Mouse (Mus musculus) hindlimb bud, embryonic 11.5 days (tissue): ENCODE data around the gene Il23r.

ENCODE experiments used
- DNase-seq: peaks from one replicate; pipeline ENCODE4 v3.0.0-alpha.2; 2012; ENCODE audit warnings: low read depth, low spot score; ENCODE audit errors: extremely low spot score

The Il23r gene

GRCm38 (mm10) chr6:67434755-67435452 lies 56.8 kb downstream of the Il23r start:
- no peak for DNase-seq

GRCm38 (mm10) chr6:67431808-67432207 lies 59.8 kb downstream of the Il23r start:
- no peak for DNase-seq

DNA sequence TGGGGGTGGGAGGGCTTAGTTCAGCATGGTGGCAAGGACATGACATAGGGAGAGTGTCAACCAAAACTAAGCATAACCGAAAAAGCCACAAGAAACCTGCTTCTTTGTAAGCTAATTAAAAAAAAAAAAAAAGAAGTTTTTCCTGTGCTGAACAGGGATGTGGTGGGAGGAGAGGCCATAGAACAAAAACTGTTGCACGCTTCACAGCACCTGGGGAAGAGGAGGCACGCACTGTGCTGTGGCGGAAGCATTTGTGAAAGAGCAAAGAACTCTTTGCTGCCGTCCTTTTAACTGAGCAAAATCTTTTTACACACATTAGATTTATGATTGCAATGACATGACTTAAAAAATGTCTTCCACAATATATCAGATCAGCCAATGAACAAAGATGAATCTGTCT lies 69.9 kb downstream of the Il23r start:
- no peak for DNase-seq

DNA sequence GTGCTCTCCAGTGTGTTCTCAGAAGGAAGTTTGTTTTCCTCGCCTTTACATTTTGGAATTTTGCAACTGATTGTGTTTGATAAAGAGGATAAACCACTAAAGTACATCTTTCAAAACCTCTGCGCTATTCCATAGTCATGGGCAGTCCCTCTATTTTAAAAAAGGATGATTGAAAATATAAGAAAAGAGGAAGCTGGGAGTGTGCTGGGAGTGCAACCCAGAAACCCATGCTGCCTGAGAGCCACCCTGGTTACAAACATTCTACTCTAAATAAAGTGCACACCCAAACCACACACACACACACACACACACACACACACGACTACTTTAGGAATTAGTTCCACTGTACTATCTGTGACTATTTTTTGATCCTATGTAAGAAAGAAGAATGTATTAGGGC lies 75.1 kb downstream of the Il23r start:
- no peak for DNase-seq

DNA sequence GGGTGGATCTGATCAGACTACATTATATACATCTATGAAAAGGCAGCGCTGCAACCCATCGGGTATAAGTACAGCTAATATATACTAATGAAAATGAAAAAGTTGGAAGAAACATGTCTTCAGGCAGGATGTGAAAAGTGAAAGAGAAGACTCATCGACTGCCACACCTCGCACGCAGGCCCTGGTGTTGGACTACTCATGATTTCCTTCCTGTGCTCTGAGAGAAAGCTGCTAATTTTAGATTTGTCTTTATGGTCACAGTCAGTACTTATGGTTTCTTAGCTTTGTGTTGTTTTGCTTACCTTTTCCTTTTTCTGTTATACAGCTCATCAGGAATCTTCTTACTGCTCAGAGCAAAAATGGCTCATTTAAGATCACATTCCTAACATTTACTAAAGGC lies 76.4 kb downstream of the Il23r start:
- no peak for DNase-seq

DNA sequence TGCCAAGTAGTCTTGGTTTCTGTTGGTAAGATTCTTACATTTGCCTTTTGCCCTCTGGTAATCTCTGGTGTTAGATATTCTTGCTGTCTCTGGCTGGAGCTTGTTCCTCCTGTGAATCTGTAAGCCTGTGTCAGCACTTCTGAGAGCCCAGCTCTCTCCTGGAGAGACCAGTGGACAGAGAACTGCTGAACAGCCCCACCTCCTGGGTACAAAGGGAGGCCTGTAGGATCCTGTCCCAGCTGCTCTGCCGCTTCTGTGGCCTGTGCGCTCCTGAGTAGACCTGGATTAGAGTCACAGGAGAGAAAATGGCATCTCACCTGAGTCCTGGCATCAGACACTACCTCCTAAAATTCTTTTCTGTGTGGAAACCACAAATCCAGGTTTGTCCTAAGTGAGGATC lies 78.3 kb downstream of the Il23r start:
- DNase-seq = no peak

- no peak for DNase-seq
Observed at GRCm38 (mm10) chr6:67405281-67405682, 86.4 kb downstream of the Il23r start.

DNA sequence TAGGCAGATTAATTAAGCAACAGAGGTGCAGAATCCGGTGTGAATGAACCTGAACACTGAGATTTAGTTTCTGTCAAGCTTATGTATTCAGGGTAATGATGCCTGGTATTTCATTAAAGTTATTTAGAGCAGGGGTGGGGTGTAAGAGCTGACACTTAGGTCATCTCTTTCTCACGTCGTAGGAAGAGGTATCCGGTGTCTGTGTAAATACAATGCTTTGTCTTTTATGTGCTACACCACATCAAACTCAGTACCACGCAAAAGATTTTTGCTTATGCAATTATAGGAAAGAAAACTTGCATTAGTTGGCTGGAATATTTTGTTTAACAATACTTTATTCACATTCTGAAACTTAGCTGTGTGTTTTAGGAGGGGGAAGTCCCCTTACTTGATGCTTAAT lies 92.1 kb downstream of the Il23r start:
- DNase-seq = no peak

DNA sequence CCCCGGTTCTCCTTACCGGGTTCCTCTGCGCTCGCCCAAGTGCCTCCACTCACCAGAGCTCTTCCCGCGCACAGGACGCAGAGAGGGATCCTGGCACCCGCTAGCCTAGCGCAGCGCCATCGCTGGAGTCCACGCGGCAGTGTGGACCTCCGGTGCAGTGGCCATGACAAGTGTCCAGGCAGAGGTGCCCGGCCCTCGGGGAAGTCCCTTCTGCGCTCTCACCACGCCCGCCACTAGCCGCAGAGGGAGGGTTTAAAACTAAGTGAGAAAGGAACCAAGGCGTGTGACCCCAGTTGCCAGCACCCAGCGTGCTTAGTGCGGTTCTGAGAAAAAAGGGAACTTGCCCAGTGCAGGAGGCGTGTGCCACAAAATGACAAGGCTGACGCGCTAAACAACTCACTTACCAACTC lies 115.7 kb downstream of the Il23r start, which contains the start of gene Il12rb2:
Il12rb2 (minus strand) TSS at position 207 of the 410 bp plus-strand sequence.
- no peak for DNase-seq
